Mouse (Mus musculus) limb, embryonic 12.5 days (tissue): ENCODE data around the gene Dhcr24. TPM values are rescaled to one million over a fixed set of nuclear protein-coding genes. Genes with fewer than 3 reads are reported as not detected.

ENCODE experiments used
- ATAC-seq: fragments of 200-750 bp; cut with Nextera tagmentation; 2 replicates; pipeline ENCODE4 v1.8.0; 2017; ENCODE audit warnings: low read depth, moderate TSS enrichment; ENCODE audit not compliant: insufficient number of reproducible peaks, insufficient read depth, low FRiP score, low TSS enrichment
- H3K27ac ChIP-seq: fragments of 300-500 bp; sonication (generic); 2 replicates; pipeline ENCODE4 v1.5.1; 2016; ENCODE audit warnings: mild to moderate bottlenecking, moderate library complexity
- H3K27me3 ChIP-seq: fragments of 300-500 bp; sonication (generic); 2 replicates; pipeline ENCODE4 v1.6.1; 2016; ENCODE audit warnings: mild to moderate bottlenecking, moderate library complexity
- H3K36me3 ChIP-seq: fragments of 300-500 bp; sonication (generic); 2 replicates; pipeline ENCODE4 v1.6.1; 2016; ENCODE audit warnings: mild to moderate bottlenecking, moderate library complexity
- H3K4me1 ChIP-seq: fragments of 300-500 bp; sonication (generic); replicated peaks from 2 replicates; pipeline ENCODE4 v1.6.1; 2016
- H3K4me2 ChIP-seq: fragments of 300-500 bp; sonication (generic); 2 replicates; pipeline ENCODE4 v1.6.1; 2016; ENCODE audit warnings: mild to moderate bottlenecking, moderate library complexity
- H3K4me3 ChIP-seq: fragments of 300-500 bp; sonication (generic); replicated peaks from 2 replicates; pipeline ENCODE4 v1.5.1; 2016; ENCODE audit warnings: mild to moderate bottlenecking
- H3K9ac ChIP-seq: fragments of 300-500 bp; sonication (generic); replicated peaks from 2 replicates; pipeline ENCODE4 v1.6.1; 2016; ENCODE audit warnings: mild to moderate bottlenecking, moderate library complexity
- H3K9me3 ChIP-seq: fragments of 300-500 bp; sonication (generic); 2 replicates; pipeline ENCODE4 v1.6.1; 2016; ENCODE audit warnings: mild to moderate bottlenecking, moderate library complexity
- WGBS: fragments of 180-500 bp; shearing (Covaris S2); methylation state at CpG from one replicate; pipeline ENCODE4 v1.1.7; 2016; 5-methylcytosine and 5-hydroxymethylcytosine counted together
- polyA plus RNA-seq: library from polyadenylated mRNA; unstranded; fragments of >200 nt; fragmentation: Nextera tagmentation; extraction: Ambion mirVana; gene quantifications from 2 replicates; pipeline ENCODE4 v1.2.1, GENCODE M21; 2016

The Dhcr24 gene
- polyA plus RNA-seq, 1 experiment from 2014 or later: 6.6 TPM

- 91% methylated on average over 12 of the region's 12 CpGs for WGBS
- Histone ChIP-seq H3K36me3 (peaks cover 100% of the 10 kb centered on the region), H3K4me1 (no peaks in the 10 kb centered on the region), H3K9me3 (no peaks in the 10 kb centered on the region), H3K4me2 (no peak overlapping the region), H3K27me3 (no peaks in the 10 kb centered on the region), H3K9ac (no peak overlapping the region), H3K27ac (no peak overlapping the region), H3K4me3 (no peak overlapping the region)
- ATAC-seq: no peak
These were observed 21.8 kb downstream of the Dhcr24 start for GRCm38 (mm10) chr4:106582428-106583153.

DNA sequence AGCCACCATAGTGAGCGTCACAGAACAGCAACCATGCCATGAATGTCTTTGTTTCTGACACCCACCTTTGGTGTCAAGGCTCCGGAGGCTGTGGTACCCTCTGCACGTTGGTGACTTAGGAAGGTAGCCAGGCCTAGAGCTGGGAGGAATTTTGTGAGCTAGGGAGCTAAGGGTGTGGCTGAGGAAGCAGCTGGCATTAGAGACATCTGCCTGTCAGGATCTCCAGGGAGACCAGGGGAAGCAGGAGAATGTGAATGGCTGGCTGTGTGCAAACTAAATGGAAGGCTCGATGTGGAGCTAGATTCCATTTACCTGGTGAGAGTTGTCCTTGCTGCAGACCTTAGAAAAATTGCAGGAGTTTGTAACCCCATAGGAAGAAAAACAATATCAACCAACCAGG, 23.8 kb downstream of the Dhcr24 start:
- Histone ChIP-seq H3K4me2 (no peak overlapping the region), H3K27me3 (no peaks in the 10 kb centered on the region), H3K9me3 (no peaks in the 10 kb centered on the region), H3K36me3 (peaks cover 99% of the 10 kb centered on the region), H3K27ac (no peak overlapping the region), H3K4me3 (no peak overlapping the region), H3K9ac (no peak overlapping the region), H3K4me1 (no peaks in the 10 kb centered on the region)
- WGBS: 91% methylated on average over 4 of the region's 4 CpGs
- no peak for ATAC-seq

GRCm38 (mm10) chr4:106587075-106587474, 26.2 kb downstream of the Dhcr24 start:
- H3K9ac ChIP-seq: no peak overlapping the region
- 95% methylated on average over 6 of the region's 6 CpGs for WGBS
- H3K4me3 ChIP-seq: no peak overlapping the region
- H3K9me3 ChIP-seq: 0 out of 2 replicates have a peak, but pooled peaks cover 4% of the 10 kb centered on the region
- no peak overlapping the region for H3K27ac ChIP-seq
- no peak for ATAC-seq
- H3K27me3 ChIP-seq: no peaks in the 10 kb centered on the region
- peaks cover 90% of the 10 kb centered on the region for H3K36me3 ChIP-seq
- no peaks in the 10 kb centered on the region for H3K4me1 ChIP-seq
- no peak overlapping the region for H3K4me2 ChIP-seq

DNA sequence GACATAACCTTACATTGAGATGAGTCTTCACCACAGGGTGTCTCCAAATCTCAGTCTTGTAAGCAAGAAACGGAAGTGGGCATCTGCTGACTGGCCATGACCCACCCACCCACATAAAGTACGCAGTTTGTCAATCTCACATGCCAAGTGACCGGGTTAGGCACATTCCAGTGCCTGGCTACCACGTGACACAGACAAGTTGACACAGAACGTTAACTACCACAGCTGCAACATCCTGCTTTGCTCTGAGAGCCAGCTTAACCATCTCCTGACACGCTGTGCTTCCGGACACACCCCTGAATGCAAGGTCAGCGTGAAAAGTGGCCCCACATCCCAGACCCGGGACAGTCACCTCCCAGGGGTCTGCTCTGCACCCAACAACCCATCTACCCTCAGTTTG, 29.3 kb downstream of the Dhcr24 start:
- 76% methylated on average over 9 of the region's 9 CpGs for WGBS
- H3K36me3 ChIP-seq: peaks cover 59% of the 10 kb centered on the region

GRCm38 (mm10) chr4:106590871-106591270, 30.0 kb downstream of the Dhcr24 start:
- Histone ChIP-seq H3K4me2 (no peak overlapping the region), H3K36me3 (peaks cover 52% of the 10 kb centered on the region), H3K9ac (no peak overlapping the region), H3K4me1 (no peaks in the 10 kb centered on the region), H3K27ac (no peak overlapping the region), H3K9me3 (0 out of 2 replicates have a peak, but pooled peaks cover 4% of the 10 kb centered on the region), H3K27me3 (no peaks in the 10 kb centered on the region), H3K4me3 (no peak overlapping the region)
- 92% methylated on average over 9 of the region's 9 CpGs for WGBS
- ATAC-seq: no peak

More for the DNA sequence above, 29.3 kb downstream of the Dhcr24 start:
- 0 out of 2 replicates have a peak, but pooled peaks cover 4% of the 10 kb centered on the region for H3K9me3 ChIP-seq
- no peak overlapping the region for H3K27ac ChIP-seq
- no peak overlapping the region for H3K9ac ChIP-seq
- no peak for ATAC-seq
- no peak overlapping the region for H3K4me3 ChIP-seq
- H3K4me1 ChIP-seq: no peaks in the 10 kb centered on the region
- H3K4me2 ChIP-seq: no peak overlapping the region
- no peaks in the 10 kb centered on the region for H3K27me3 ChIP-seq

DNA sequence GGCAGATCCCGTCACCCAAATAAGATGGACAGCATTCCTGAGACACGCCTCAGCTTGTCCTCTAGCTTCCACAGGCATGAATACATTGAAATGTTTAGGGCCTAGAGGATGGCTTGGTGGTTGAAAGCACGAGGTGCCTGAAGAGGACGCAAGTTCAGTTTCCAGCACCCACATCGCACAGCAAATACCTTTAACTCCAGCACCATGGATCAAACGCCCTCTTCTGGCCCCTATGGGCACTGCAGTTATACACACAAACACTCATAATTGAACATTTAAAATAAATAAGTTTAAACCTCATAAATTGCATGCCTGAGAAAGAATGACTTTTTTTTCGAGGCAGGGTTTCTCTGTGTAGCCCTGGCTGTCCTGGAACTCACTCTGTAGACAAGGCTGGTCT, 32.8 kb downstream of the Dhcr24 start:
- no peaks in the 10 kb centered on the region for H3K27me3 ChIP-seq
- peaks cover 24% of the 10 kb centered on the region for H3K36me3 ChIP-seq
- H3K4me2 ChIP-seq: no peak overlapping the region
- no peak overlapping the region for H3K9ac ChIP-seq
- no peak for ATAC-seq
- no peak overlapping the region for H3K4me3 ChIP-seq
- 57% methylated on average over 7 of the region's 7 CpGs for WGBS
- no peak overlapping the region for H3K27ac ChIP-seq
- H3K4me1 ChIP-seq: no peaks in the 10 kb centered on the region
- H3K9me3 ChIP-seq: 0 out of 2 replicates have a peak, but pooled peaks cover 4% of the 10 kb centered on the region

DNA sequence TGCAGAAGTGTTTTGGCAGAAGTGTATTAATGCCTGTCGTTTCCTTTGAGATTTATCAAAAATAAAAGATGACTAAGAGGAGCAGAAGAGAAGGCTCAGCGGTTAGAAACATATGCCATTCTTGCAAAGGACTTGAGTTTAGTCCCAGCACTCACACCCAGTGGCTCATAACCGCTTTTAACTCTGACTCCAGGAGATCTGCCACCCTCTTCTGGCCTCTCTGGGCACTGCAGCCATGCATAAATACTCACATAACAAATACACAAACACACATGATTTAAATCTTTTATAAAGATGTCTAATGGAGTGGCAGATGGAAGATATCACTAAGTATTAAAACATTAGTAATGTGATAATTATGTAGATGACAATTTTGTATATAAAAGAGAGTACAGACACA, 35.4 kb downstream of the Dhcr24 start:
- Histone ChIP-seq H3K4me3 (no peak overlapping the region), H3K4me2 (no peak overlapping the region), H3K9me3 (0 out of 2 replicates have a peak, but pooled peaks cover 3% of the 10 kb centered on the region), H3K4me1 (no peaks in the 10 kb centered on the region), H3K27me3 (no peaks in the 10 kb centered on the region), H3K36me3 (peaks cover 2% of the 10 kb centered on the region; the same call in 1 of the 2 replicates), H3K27ac (no peak overlapping the region), H3K9ac (no peak overlapping the region)
- no peak for ATAC-seq
- 59% methylated on average over 3 of the region's 3 CpGs for WGBS

DNA sequence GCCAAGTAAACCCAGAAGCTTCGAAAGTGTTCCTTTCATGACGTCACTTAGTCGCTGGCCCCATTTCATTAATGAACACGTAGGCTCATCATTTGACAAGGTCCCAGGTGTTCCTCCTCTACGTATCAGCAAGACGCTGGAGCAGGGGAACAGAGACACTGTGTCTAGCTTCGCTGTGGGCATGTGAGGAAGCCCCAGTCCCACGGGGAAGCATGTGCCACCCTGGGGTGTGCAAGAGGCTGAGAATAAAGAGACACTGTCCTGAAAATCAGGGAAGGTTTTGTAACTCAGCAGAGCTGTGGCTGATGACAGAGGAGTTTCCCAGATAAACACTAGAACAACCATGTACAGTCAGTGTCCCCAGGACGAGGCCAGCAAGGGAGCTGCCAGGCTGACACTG, 36.2 kb downstream of the Dhcr24 start:
- 80% methylated on average over 9 of the region's 9 CpGs for WGBS
- H3K4me1 ChIP-seq: no peaks in the 10 kb centered on the region
- H3K27ac ChIP-seq: no peak overlapping the region
- H3K36me3 ChIP-seq: no peaks in the 10 kb centered on the region
- no peaks in the 10 kb centered on the region for H3K9me3 ChIP-seq
- H3K4me3 ChIP-seq: no peak overlapping the region
- ATAC-seq: no peak
- H3K9ac ChIP-seq: no peak overlapping the region
- H3K4me2 ChIP-seq: no peak overlapping the region
- H3K27me3 ChIP-seq: no peaks in the 10 kb centered on the region

GRCm38 (mm10) chr4:106597741-106598140, 36.9 kb downstream of the Dhcr24 start:
- no peak overlapping the region for H3K4me3 ChIP-seq
- H3K4me1 ChIP-seq: no peaks in the 10 kb centered on the region
- H3K4me2 ChIP-seq: no peak overlapping the region
- no peak for ATAC-seq
- 81% methylated on average over 4 of the region's 4 CpGs for WGBS
- no peak overlapping the region for H3K9ac ChIP-seq
- no peaks in the 10 kb centered on the region for H3K36me3 ChIP-seq
- no peaks in the 10 kb centered on the region for H3K9me3 ChIP-seq
- no peak overlapping the region for H3K27ac ChIP-seq
- no peaks in the 10 kb centered on the region for H3K27me3 ChIP-seq

DNA sequence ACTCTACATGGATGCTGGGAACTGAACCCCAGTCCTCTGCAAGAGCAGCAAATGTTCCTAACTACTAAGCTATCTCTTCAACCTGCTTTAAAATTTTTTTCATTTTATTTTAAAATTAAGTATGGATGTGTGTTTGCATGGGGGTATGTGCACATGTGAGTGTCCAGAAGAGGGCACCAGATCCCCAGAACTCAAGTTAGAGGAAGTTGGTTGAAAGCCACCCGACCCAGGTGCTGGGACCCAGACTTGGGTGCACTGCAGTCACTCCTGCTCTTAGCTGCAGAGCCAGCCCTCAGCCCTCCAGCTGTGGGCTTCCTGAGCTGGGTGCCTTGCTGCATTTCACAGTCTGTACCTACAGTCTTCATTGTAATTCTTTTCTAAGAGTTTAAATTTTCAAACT, 38.6 kb downstream of the Dhcr24 start:
- Histone ChIP-seq H3K4me3 (no peak overlapping the region), H3K4me2 (no peak overlapping the region), H3K9ac (no peak overlapping the region), H3K4me1 (no peaks in the 10 kb centered on the region), H3K9me3 (no peaks in the 10 kb centered on the region), H3K27ac (no peak overlapping the region), H3K36me3 (no peaks in the 10 kb centered on the region), H3K27me3 (no peaks in the 10 kb centered on the region)
- WGBS: 57% methylated on average over 1 of the region's 1 CpGs
- ATAC-seq: no peak

GRCm38 (mm10) chr4:106600770-106601169, 39.9 kb downstream of the Dhcr24 start:
- H3K9ac ChIP-seq: no peak overlapping the region
- no peak overlapping the region for H3K27ac ChIP-seq
- no peaks in the 10 kb centered on the region for H3K4me1 ChIP-seq
- no peak overlapping the region for H3K4me2 ChIP-seq
- no peaks in the 10 kb centered on the region for H3K36me3 ChIP-seq
- H3K27me3 ChIP-seq: no peaks in the 10 kb centered on the region
- no peak overlapping the region for H3K4me3 ChIP-seq
- WGBS: 87% methylated on average over 4 of the region's 4 CpGs
- ATAC-seq: no peak
- H3K9me3 ChIP-seq: no peaks in the 10 kb centered on the region
